Mouse (Mus musculus) liver, embryonic 14.5 days (tissue): ENCODE data around the gene Sf3b4.

Source experiments
- CTCF ChIP-seq: IDR thresholded peaks from 2 replicates; pipeline ENCODE4 v1.5.1; 2016; ENCODE audit warnings: antibody characterized with exemption, low read depth, control low read depth
- EP300 ChIP-seq: IDR thresholded peaks from 2 replicates; pipeline ENCODE4 v1.6.1; 2016; ENCODE audit warnings: antibody characterized with exemption, low read depth

DNA sequence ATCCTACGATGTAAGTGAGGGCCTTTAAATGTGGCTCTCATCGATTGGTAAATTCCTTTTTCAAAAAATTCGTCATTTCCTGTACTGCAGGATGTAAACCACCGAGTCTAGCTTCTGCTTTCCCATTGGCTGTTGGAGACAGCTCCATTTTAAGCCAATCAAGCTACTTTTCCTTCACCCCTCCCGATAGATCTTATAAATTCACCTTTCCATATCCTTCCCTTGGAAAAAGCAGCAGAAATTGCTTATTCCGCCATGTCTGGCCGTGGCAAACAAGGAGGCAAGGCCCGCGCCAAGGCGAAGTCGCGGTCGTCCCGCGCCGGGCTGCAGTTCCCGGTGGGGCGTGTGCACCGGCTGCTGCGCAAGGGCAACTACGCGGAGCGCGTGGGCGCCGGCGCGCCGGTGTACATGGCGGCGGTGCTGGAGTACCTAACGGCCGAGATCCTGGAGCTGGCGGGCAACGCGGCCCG lies 47.6 kb downstream of the Sf3b4 start, which contains the start of the genes Bola1 and Hist2h2ab:
- TF ChIP-seq CTCF (no peak), EP300 (0 out of 2 replicates have a peak, but pooled peaks have one; percentile 25)
